Mouse (Mus musculus) spleen, adult 2 months (tissue): ENCODE results near the gene Dnajb4.

Experiments used
- CTCF ChIP-seq: fragments of 200-500 bp; IDR thresholded peaks from 2 replicates; pipeline ENCODE4 v1.5.1; 2011; ENCODE audit warnings: mild to moderate bottlenecking, inconsistent platforms; ENCODE audit not compliant: insufficient read depth, insufficient read length, insufficient replicate concordance; ENCODE audit errors: extremely low read depth
- POLR2A ChIP-seq: fragments of 200-500 bp; IDR thresholded peaks from 2 replicates; pipeline ENCODE4 v1.6.1; 2011; ENCODE audit warnings: low read depth, low read length, inconsistent platforms

DNA sequence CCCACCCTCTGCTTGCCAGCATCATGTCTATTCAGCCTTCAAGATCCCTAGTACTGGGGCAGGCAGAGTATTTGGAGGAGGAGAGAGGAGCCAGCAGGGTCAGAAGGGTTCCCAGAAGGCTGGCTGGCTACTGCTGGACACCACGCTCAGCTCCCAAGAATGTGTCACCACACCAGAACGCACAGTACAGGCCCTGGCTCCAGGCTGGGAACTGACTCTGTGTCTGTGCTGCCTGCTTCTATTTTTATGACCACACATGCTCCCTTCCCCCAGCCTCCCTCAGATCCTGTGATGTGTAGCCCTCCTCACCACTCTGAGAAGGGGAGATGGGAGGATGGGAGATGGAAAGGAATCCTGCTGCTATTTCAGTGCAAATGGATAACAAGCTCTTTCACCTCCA is 64.9 kb downstream of the Dnajb4 start:
- TF ChIP-seq CTCF (no peak), POLR2A (no peak)
